8 mouse cellular contexts compared by ENCODE assay signal in the genomic region with DNA sequence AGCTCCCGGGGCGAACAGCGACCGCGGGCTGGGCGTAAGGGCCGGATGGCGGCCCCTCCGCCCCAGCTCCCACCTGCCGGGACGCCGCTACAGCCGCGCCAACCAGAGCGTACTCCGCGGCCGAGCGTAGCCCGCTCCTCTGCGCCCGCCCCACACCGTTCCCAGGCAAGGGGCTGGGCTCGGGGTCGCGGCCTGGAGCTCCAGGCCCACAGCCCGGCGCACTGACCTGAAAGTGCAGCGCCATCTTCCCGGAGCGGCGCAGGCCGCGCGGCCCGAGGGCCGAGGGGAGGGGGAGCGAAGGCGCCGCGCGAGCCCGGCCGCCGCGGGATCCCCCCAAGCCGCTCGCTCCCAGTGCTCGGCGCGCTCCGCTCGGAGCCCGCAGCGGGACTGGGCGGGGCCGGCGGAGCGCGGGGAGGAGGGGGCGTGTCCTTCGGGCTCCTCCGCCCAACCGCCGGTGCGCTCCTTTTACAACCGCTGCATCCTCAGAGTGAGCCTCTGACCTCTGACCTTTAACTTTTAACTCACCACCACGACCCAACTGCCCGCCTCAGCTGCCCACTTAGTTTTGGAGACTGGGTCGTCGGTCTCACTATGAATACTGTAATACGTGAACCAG. TPM values are rescaled to one million over a fixed set of nuclear protein-coding genes. Genes with fewer than 3 reads are reported as not detected.
DNase-seq lines count a peak whose midpoint lies in the region; ATAC-seq and TF ChIP-seq lines count a peak whose summit lies in the region.

A gene (minus strand): TSS at position 371 of the 616 bp plus-strand sequence.

- H3K27me3 ChIP-seq in embryonic facial prominence, embryonic 14.5 days (replicated peaks; ENCODE audit: control insufficient read depth, insufficient read depth, low read length), result no peaks in the 10 kb centered on the region
- H3K27me3 ChIP-seq in heart, embryonic 16.5 days (ENCODE audit: control insufficient read depth, insufficient read depth, low read length), result no peaks in the 10 kb centered on the region
- no peaks in the 10 kb centered on the region for H3K27me3 ChIP-seq in liver, postnatal 0 days (ENCODE audit: insufficient read depth, low read length)

- peak within 1 kb of the TSS; percentile 84 for H3K9ac ChIP-seq in embryonic facial prominence, embryonic 14.5 days (ENCODE audit: low read depth, low read length)
- H3K9ac ChIP-seq in heart, embryonic 16.5 days (ENCODE audit: low read length), result peak within 1 kb of the TSS; percentile 91
- peak within 1 kb of the TSS; percentile 75 for H3K9ac ChIP-seq in liver, postnatal 0 days (replicated peaks)

- H3K4me2 ChIP-seq in embryonic facial prominence, embryonic 14.5 days (ENCODE audit: low read depth, low read length), result peak within 1 kb of the TSS; percentile 77
- H3K4me2 ChIP-seq in heart, embryonic 16.5 days (ENCODE audit: low read depth, low read length), result peak within 1 kb of the TSS; percentile 90
- H3K4me2 ChIP-seq in liver, postnatal 0 days (ENCODE audit: low read depth, low read length), result peak within 1 kb of the TSS; percentile 99

- peak; percentile 1 to 4 for DNase-seq in B cell, adult 2 months
- peak; percentile 78 for DNase-seq in embryonic facial prominence, embryonic 14.5 days (ENCODE audit: low spot score)
- DNase-seq in kidney, postnatal 4 days, result peak; percentile 72 to 82
- peak; percentile 69 for DNase-seq in liver, postnatal 0 days
- peak; percentile 64 for DNase-seq in thymus, postnatal 14 days

- H3K27ac ChIP-seq in bone marrow macrophage, adult 2 months (ENCODE audit: insufficient read depth, low read depth, low read length), result no peak within 1 kb of the TSS
- H3K27ac ChIP-seq in embryonic facial prominence, embryonic 14.5 days (replicated peaks; ENCODE audit: low read depth, low read length), result peak within 1 kb of the TSS; percentile 70; the same call in 1 of the 2 replicates
- H3K27ac ChIP-seq in heart, embryonic 16.5 days (ENCODE audit: low read length), result peak within 1 kb of the TSS; percentile 72
- peak within 1 kb of the TSS; percentile 40; the same call in 1 of the 2 replicates for H3K27ac ChIP-seq in liver, postnatal 0 days (ENCODE audit: low read depth)
- no peak within 1 kb of the TSS; the same call in 1 of the 2 replicates for H3K27ac ChIP-seq in olfactory bulb, adult 2 months (ENCODE audit: insufficient read depth, low read depth, low read length)

- H3K36me3 ChIP-seq in embryonic facial prominence, embryonic 14.5 days (ENCODE audit: control insufficient read depth, insufficient read depth, low read length), result no peaks in the 10 kb centered on the region
- H3K36me3 ChIP-seq in heart, embryonic 16.5 days (ENCODE audit: control insufficient read depth, insufficient read depth), result no peaks in the 10 kb centered on the region
- no peaks in the 10 kb centered on the region for H3K36me3 ChIP-seq in liver, postnatal 0 days (replicated peaks; ENCODE audit: insufficient read depth, low read length)

- peak; percentile 90 for ATAC-seq in embryonic facial prominence, embryonic 14.5 days (ENCODE audit: low read depth)
- ATAC-seq in heart, embryonic 16.5 days (replicated peaks; ENCODE audit: extremely low read depth, insufficient read depth, low FRiP score), result peak; percentile 84
- peak; percentile 72 for ATAC-seq in liver, postnatal 0 days

- no peak for TF ChIP-seq POLR2A in bone marrow macrophage, adult 2 months (IDR thresholded peaks at IDR 0.05; ENCODE audit: borderline replicate concordance, low read depth, low read length)
- TF ChIP-seq POLR2A in olfactory bulb, adult 2 months (IDR thresholded peaks at IDR 0.05; ENCODE audit: insufficient read depth, low read depth, low read length), result peak; percentile 40; the same call in 1 of the 2 replicates

- no peaks in the 10 kb centered on the region for H3K9me3 ChIP-seq in embryonic facial prominence, embryonic 14.5 days (ENCODE audit: control insufficient read depth, low read length)
- H3K9me3 ChIP-seq in heart, embryonic 16.5 days (replicated peaks; ENCODE audit: control insufficient read depth, low read length), result 0 out of 2 replicates have a peak, but pooled peaks cover 2% of the 10 kb centered on the region
- no peaks in the 10 kb centered on the region for H3K9me3 ChIP-seq in liver, postnatal 0 days (ENCODE audit: low read length)

- H3K4me3 ChIP-seq in bone marrow macrophage, adult 2 months (ENCODE audit: insufficient read depth, low read length), result peak within 1 kb of the TSS; percentile 53
- peak within 1 kb of the TSS; percentile 93 for H3K4me3 ChIP-seq in embryonic facial prominence, embryonic 14.5 days (ENCODE audit: low read depth, low read length)
- peak within 1 kb of the TSS; percentile 70 for H3K4me3 ChIP-seq in heart, embryonic 16.5 days (ENCODE audit: low read length)
- H3K4me3 ChIP-seq in liver, postnatal 0 days (ENCODE audit: low read depth, low read length), result peak within 1 kb of the TSS; percentile 79
- peak within 1 kb of the TSS; percentile 61 for H3K4me3 ChIP-seq in olfactory bulb, adult 2 months (ENCODE audit: insufficient read depth, low read depth, low read length)

- TF ChIP-seq EP300 in liver, postnatal 0 days (IDR thresholded peaks at IDR 0.05; ENCODE audit: low read depth), result no peak

- no peak for TF ChIP-seq CTCF in bone marrow macrophage, adult 2 months (IDR thresholded peaks at IDR 0.05; ENCODE audit: low read depth, low read length)
- no peak for TF ChIP-seq CTCF in liver, postnatal 0 days (IDR thresholded peaks at IDR 0.05; ENCODE audit: low read depth)
- TF ChIP-seq CTCF in olfactory bulb, adult 2 months (IDR thresholded peaks at IDR 0.05; ENCODE audit: insufficient read depth, low read depth, low read length), result no peak

- H3K4me1 ChIP-seq in bone marrow macrophage, adult 2 months (ENCODE audit: control insufficient read depth, insufficient read depth, low read length), result no peaks in the 10 kb centered on the region
- no peaks in the 10 kb centered on the region for H3K4me1 ChIP-seq in embryonic facial prominence, embryonic 14.5 days (ENCODE audit: control insufficient read depth, insufficient read depth, low read length)
- peaks cover 3% of the 10 kb centered on the region for H3K4me1 ChIP-seq in heart, embryonic 16.5 days (ENCODE audit: control insufficient read depth, insufficient read depth, low read length)
- 0 out of 2 replicates have a peak, but pooled peaks cover 2% of the 10 kb centered on the region for H3K4me1 ChIP-seq in liver, postnatal 0 days (ENCODE audit: insufficient read depth)
- no peaks in the 10 kb centered on the region for H3K4me1 ChIP-seq in olfactory bulb, adult 2 months (ENCODE audit: control insufficient read depth, insufficient read depth, low read length)

- WGBS in embryonic facial prominence, embryonic 14.5 days, result 4% methylated on average over 21 of the region's 72 CpGs
- whole genome bisulfite sequencing in heart, embryonic 16.5 days, result 1% methylated on average over 54 of the region's 72 CpGs
- 3% methylated on average over 49 of the region's 72 CpGs for WGBS in liver, postnatal 0 days (ENCODE audit: insufficient replicate concordance)
- WGBS in olfactory bulb, adult 2 months, result 1% methylated on average over 72 of the region's 72 CpGs

RNA-seq across cellular contexts. Expression of the gene that starts here (rescaled TPM):
- polyA plus RNA-seq in bone marrow macrophage, adult 2 months (2012; ENCODE audit: insufficient read depth, insufficient read length, missing spikeins), result not detected in 2 replicates
- polyA plus RNA-seq in embryonic facial prominence, embryonic 14.5 days (2014; fragmentation: Nextera tagmentation; extraction: Ambion mirVana), result 5.7 and 7.8 TPM in 2 replicates
- 3.0 and 3.1 TPM in 2 replicates for polyA plus RNA-seq in heart, embryonic 16.5 days (2015; fragmentation: Nextera tagmentation; extraction: Ambion mirVana)
- 1.1 and 1.2 TPM in 2 replicates for polyA plus RNA-seq in liver, postnatal 0 days (2015; fragmentation: Nextera tagmentation; extraction: Ambion mirVana)
- polyA plus RNA-seq in olfactory bulb, adult 2 months (2012; ENCODE audit: insufficient read depth, insufficient read length, low replicate concordance, missing spikeins), result not detected in 2 replicates

Comparison
In these comparisons a context has a peak if more than half of its experiments do, and no peak if none do; other contexts are left out.
1. DNase-seq: peak in every context shown above with its lines; median percentile 78 in embryonic facial prominence, embryonic 14.5 days; 77 in kidney, postnatal 4 days; 69 in liver, postnatal 0 days; 64 in thymus, postnatal 14 days; 2 in B cell, adult 2 months.
2. H3K27ac ChIP-seq: peak in embryonic facial prominence, embryonic 14.5 days (single experiment), heart, embryonic 16.5 days (single experiment) and liver, postnatal 0 days (single experiment); none in bone marrow macrophage, adult 2 months (single experiment) and olfactory bulb, adult 2 months (single experiment).
3. Peak in every context shown above with its lines, with median percentiles within 50 percentile points of each other: H3K4me3 ChIP-seq, ATAC-seq, H3K4me2 ChIP-seq and H3K9ac ChIP-seq.